Mouse (Mus musculus) midbrain, embryonic 15.5 days (tissue): Measurements from ENCODE around the gene Nemp2. TPM values are rescaled to one million over a fixed set of nuclear protein-coding genes. Genes with fewer than 3 reads are reported as not detected.

Experiments
- ATAC-seq: fragments of 200-750 bp; cut with Nextera tagmentation; replicated peaks from 2 replicates; pipeline ENCODE4 v1.8.0; 2017; ENCODE audit warnings: moderate TSS enrichment
- H3K27ac ChIP-seq: fragments of 300-500 bp; sonication (generic); 2 replicates; pipeline ENCODE4 v1.5.1; 2015; ENCODE audit warnings: mild to moderate bottlenecking, inconsistent platforms
- H3K27me3 ChIP-seq: fragments of 300-500 bp; sonication (generic); replicated peaks from 2 replicates; pipeline ENCODE4 v1.6.1; 2015; ENCODE audit warnings: inconsistent platforms
- H3K36me3 ChIP-seq: fragments of 300-500 bp; sonication (generic); replicated peaks from 2 replicates; pipeline ENCODE4 v1.6.1; 2015; ENCODE audit warnings: inconsistent platforms
- H3K4me1 ChIP-seq: fragments of 300-500 bp; sonication (generic); 2 replicates; pipeline ENCODE4 v1.6.1; 2015; ENCODE audit warnings: inconsistent platforms
- H3K4me2 ChIP-seq: fragments of 300-500 bp; sonication (generic); 2 replicates; pipeline ENCODE4 v1.6.1; 2015; ENCODE audit warnings: inconsistent platforms, mild to moderate bottlenecking, moderate library complexity
- H3K4me3 ChIP-seq: fragments of 300-500 bp; sonication (generic); 2 replicates; pipeline ENCODE4 v1.5.1; 2015; ENCODE audit warnings: mild to moderate bottlenecking, inconsistent platforms
- H3K9ac ChIP-seq: fragments of 300-500 bp; sonication (generic); 2 replicates; pipeline ENCODE4 v1.6.1; 2015; ENCODE audit warnings: mild to moderate bottlenecking, inconsistent platforms
- H3K9me3 ChIP-seq: fragments of 300-500 bp; sonication (generic); 2 replicates; pipeline ENCODE4 v1.6.1; 2016; ENCODE audit warnings: inconsistent platforms
- WGBS: fragments of 180-500 bp; shearing (Covaris S2); methylation state at CpG from one replicate; pipeline ENCODE4 v1.1.7; 2015; ENCODE audit warnings: mixed read lengths; 5-methylcytosine and 5-hydroxymethylcytosine counted together
- polyA plus RNA-seq: library from polyadenylated mRNA; unstranded; fragments of >200 nt; fragmentation: Nextera tagmentation; extraction: Ambion mirVana; gene quantifications from 2 replicates; pipeline ENCODE4 v1.2.1, GENCODE M21; 2015

The Nemp2 gene
- polyA plus RNA-seq, 1 experiment from 2014 or later: 5.3 TPM

DNA sequence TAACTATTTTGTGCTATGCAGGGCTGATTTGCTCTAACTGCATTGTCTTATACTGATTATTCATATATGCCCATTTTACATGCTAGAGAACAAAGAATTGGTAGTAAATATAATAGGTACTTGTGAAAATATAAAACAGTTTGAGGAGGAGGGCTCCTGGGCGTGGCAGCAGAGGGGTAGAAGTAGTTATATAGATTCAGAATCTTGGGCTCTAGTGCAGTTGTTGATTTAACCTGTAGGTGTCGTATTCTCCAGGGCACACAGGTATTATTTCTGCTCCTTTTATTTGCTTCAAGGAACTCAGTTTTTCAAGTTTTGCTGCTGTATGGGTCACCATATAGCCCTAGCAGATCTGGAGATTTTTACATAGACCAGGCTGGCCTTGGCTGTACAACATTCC lies 1.1 kb downstream of the Nemp2 start:
- Histone ChIP-seq H3K4me1 (peaks cover 9% of the 10 kb centered on the region), H3K4me2 (peak overlapping the region; percentile 55), H3K27me3 (no peaks in the 10 kb centered on the region), H3K9ac (peak overlapping the region; percentile 78; the same call in 1 of the 2 replicates), H3K36me3 (no peaks in the 10 kb centered on the region), H3K4me3 (peak overlapping the region; percentile 78), H3K27ac (peak overlapping the region; percentile 90; the same call in 1 of the 2 replicates), H3K9me3 (no peaks in the 10 kb centered on the region)
- peak; percentile 5; the same call in 1 of the 2 replicates for ATAC-seq
- 66% methylated on average over 2 of the region's 2 CpGs for WGBS

DNA sequence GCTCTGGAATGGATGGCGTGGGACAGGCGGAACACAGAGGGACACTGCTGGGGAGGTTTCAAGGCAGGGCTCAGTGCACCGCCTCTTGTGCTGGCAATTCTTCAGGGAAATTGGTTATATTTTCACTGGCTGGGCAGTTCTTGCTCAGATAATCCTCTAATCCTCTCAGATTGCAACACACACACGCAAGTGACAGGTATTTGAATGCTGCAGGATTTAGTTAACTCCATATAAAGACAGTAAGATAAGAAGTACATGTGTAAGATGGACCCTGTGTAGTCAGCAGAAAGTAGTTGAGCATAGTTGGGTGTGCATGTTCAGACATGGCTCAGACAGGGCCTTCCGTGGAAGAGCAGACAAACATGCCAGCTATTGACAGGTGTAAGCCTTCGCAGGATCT lies 3.7 kb downstream of the Nemp2 start:
- Histone ChIP-seq H3K4me1 (peaks cover 9% of the 10 kb centered on the region), H3K9me3 (no peaks in the 10 kb centered on the region), H3K36me3 (peaks cover 3% of the 10 kb centered on the region; the same call in 1 of the 2 replicates), H3K27ac (no peak overlapping the region), H3K4me2 (no peak overlapping the region), H3K4me3 (no peak overlapping the region), H3K9ac (no peak overlapping the region), H3K27me3 (no peaks in the 10 kb centered on the region)
- 84% methylated on average over 6 of the region's 6 CpGs for WGBS
- ATAC-seq: no peak

DNA sequence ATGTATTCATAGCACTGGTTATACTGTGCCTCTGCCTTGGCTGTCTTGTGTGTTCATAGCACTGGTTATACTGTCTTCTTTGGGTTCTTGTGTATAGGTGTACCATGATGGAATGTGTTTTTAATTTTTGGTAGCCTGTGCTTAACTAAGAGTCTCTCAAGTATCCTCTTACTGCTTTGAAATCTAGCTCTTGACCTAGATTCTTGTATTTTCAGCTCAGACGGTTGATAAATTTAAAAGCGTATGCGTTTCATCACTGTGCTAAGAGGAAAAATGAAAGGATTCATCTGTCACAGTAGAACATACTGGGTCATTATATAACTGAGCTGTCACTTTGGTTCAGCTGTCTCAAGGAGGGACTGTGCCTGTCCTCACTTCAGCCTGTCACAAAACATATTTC lies 5.4 kb downstream of the Nemp2 start:
- Histone ChIP-seq H3K9ac (no peak overlapping the region), H3K27me3 (no peaks in the 10 kb centered on the region), H3K4me2 (no peak overlapping the region), H3K4me1 (peaks cover 9% of the 10 kb centered on the region), H3K9me3 (no peaks in the 10 kb centered on the region), H3K4me3 (no peak overlapping the region), H3K27ac (no peak overlapping the region), H3K36me3 (peaks cover 9% of the 10 kb centered on the region)
- ATAC-seq: no peak
- 98% methylated on average over 3 of the region's 3 CpGs for WGBS

DNA sequence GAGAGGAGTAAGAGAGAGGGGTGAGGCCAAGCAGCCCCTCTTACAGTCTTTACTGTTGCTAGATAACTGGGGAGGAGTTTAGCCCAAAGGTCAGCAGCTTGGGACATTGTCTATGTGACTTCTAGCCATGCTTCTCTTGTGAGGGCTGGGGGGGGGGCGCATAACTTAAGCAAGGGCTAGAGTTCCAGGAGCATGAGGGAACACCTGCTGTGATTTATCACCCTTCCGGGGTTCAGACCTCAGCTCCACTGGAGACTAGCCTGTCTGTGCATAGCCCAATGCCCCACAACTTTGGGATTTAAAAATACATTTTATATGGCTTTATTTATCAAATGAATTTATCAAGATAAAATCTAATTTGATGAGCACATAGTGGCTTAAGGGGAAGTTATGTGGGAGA lies 7.6 kb downstream of the Nemp2 start:
- no peaks in the 10 kb centered on the region for H3K4me1 ChIP-seq
- no peak for ATAC-seq
- no peak overlapping the region for H3K4me2 ChIP-seq
- 90% methylated on average over 2 of the region's 2 CpGs for whole genome bisulfite sequencing
- H3K9me3 ChIP-seq: no peaks in the 10 kb centered on the region
- H3K4me3 ChIP-seq: no peak overlapping the region
- no peak overlapping the region for H3K27ac ChIP-seq
- H3K9ac ChIP-seq: no peak overlapping the region
- H3K36me3 ChIP-seq: peaks cover 9% of the 10 kb centered on the region
- no peaks in the 10 kb centered on the region for H3K27me3 ChIP-seq

DNA sequence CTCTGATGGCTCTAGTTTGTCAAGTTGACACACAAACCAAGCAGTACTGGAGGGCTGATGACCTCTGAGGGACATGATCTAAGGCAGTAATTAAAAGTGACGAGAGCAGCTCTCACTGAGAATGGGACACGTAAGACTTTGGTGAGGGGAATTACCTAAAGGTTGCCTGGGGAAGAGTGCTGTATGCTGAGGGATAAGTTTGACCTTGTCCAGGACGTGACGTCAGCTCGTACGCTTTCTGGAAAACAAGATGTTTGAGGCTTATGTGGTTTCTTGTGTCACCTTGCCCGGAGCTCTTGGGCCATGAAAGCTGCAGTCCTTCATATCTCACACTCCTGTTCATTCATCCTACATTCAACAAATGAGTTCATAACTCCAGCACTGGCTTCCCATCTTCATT lies 8.6 kb downstream of the Nemp2 start:
- Histone ChIP-seq H3K4me1 (no peaks in the 10 kb centered on the region), H3K27me3 (no peaks in the 10 kb centered on the region), H3K4me3 (no peak overlapping the region), H3K27ac (no peak overlapping the region), H3K9ac (no peak overlapping the region), H3K9me3 (no peaks in the 10 kb centered on the region), H3K36me3 (peaks cover 9% of the 10 kb centered on the region), H3K4me2 (no peak overlapping the region)
- 97% methylated on average over 7 of the region's 7 CpGs for WGBS
- no peak for ATAC-seq

DNA sequence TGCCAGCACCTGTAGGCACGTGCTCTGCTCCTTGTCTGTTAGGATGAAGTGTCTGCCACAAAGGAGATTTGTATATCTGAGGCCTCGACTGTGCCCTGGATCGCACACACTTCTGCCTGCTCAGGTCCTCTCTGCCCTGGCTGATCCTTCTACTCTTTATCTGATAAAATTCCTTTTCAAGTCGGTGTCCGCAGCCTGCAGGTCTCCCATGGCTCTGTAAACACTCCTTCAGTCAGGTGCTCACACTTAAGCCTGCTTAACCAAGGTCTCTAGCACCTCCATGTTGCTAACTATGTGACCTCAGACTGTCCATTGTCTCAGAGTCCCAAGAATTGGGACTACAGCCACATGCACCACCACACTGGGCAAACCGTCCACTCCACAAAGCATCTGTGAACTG lies 9.8 kb downstream of the Nemp2 start:
- Histone ChIP-seq H3K9me3 (no peaks in the 10 kb centered on the region), H3K4me1 (no peaks in the 10 kb centered on the region), H3K36me3 (peaks cover 9% of the 10 kb centered on the region), H3K4me3 (no peak overlapping the region), H3K27ac (no peak overlapping the region), H3K9ac (no peak overlapping the region), H3K4me2 (no peak overlapping the region), H3K27me3 (no peaks in the 10 kb centered on the region)
- no peak for ATAC-seq
- 89% methylated on average over 6 of the region's 6 CpGs for WGBS

DNA sequence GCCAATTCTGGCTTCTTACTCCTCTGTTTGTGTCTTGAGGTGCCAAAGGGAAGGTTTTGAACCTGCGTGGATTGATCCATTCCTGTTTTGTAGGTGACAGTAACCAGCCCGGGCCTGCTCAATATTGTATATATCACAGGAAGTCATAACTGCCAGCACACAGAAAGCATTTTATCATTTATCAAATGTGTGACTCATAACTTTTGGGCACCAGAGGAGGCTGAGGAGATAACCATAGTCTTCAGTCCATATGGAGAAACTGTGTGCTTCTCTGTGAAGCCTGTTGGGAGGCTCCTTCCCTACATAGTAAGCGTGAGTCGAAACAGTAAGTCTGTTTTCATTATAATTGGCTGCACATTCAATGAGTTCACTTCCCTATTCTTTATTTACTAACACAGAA lies 10.2 kb downstream of the Nemp2 start:
- WGBS: 96% methylated on average over 4 of the region's 4 CpGs
- no peak overlapping the region for H3K4me3 ChIP-seq
- H3K27ac ChIP-seq: no peak overlapping the region
- H3K4me2 ChIP-seq: no peak overlapping the region
- no peak overlapping the region for H3K9ac ChIP-seq
- ATAC-seq: no peak
- H3K4me1 ChIP-seq: no peaks in the 10 kb centered on the region
- no peaks in the 10 kb centered on the region for H3K9me3 ChIP-seq
- peaks cover 9% of the 10 kb centered on the region for H3K36me3 ChIP-seq
- H3K27me3 ChIP-seq: no peaks in the 10 kb centered on the region

DNA sequence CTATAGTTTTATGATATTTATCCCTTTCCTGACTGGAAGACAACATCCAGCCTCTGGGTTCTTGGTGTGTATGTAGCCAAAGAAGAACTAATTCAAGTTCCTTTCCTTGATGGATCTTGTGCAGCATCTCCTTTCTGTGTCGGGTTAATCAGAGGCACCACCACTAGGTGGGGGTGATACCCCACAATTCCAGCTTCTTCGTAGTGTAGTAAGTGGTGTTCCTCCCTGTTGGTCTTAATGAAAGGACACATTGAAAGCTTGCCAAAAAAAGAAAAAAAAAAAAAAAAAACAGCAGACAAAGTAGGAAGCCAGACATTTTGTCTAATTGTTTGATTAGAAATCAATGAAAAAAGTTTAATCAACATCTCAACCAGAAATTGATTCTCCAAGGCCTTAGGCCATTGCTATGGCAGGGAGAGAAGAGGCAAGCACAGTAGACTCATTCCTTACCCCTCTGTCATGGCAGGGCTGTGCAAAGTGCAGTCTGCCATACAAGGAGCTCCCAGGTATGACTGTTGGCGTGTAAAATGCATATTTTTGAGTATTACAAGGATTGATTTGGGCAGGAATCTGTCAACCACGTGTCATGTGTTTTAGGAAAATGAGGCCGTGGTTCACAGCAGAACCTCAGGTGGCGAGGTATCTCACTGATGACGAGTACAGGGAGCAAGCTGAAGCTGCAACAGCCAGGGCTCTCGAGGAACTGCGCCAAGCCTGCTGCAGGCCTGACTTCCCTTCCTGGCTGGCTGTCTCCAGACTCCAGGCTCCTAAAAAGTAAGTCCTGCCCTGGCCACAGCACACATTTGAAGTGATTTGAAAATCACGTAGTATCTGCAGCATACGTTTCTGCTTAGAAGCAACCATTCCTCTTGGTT lies 17.9 kb downstream of the Nemp2 start:
- no peaks in the 10 kb centered on the region for H3K27me3 ChIP-seq
- H3K4me2 ChIP-seq: no peak overlapping the region
- H3K36me3 ChIP-seq: 0 out of 2 replicates have a peak, but pooled peaks cover 7% of the 10 kb centered on the region
- no peaks in the 10 kb centered on the region for H3K9me3 ChIP-seq
- no peak overlapping the region for H3K9ac ChIP-seq
- no peaks in the 10 kb centered on the region for H3K4me1 ChIP-seq
- peak; percentile 91 for ATAC-seq
- no peak overlapping the region for H3K4me3 ChIP-seq
- H3K27ac ChIP-seq: no peak overlapping the region
- 81% methylated on average over 11 of the region's 11 CpGs for WGBS

DNA sequence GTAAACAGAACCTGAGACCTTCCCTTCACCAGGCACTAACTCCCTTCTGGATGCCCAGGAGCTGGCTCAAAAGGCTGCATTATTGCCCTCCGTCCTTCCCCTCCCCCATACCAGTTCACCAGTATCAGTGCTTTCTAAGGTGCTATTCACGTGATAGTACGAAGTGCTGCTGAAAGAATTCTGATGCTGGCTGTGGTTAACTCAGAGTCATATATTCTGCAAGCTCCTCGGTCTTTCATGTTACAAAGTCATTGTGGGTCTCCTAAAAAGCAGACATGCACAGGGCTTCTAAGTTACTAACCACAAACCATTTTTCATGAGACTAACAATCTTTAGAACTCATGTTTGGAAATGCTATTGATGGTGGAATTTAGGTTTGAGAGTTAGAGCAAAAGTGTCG lies 19.6 kb downstream of the Nemp2 start:
- Histone ChIP-seq H3K9me3 (no peaks in the 10 kb centered on the region), H3K27me3 (no peaks in the 10 kb centered on the region), H3K9ac (no peak overlapping the region), H3K4me3 (no peak overlapping the region), H3K27ac (no peak overlapping the region), H3K4me1 (no peaks in the 10 kb centered on the region), H3K36me3 (0 out of 2 replicates have a peak, but pooled peaks cover 7% of the 10 kb centered on the region), H3K4me2 (no peak overlapping the region)
- ATAC-seq: no peak
- 89% methylated on average over 5 of the region's 5 CpGs for WGBS

DNA sequence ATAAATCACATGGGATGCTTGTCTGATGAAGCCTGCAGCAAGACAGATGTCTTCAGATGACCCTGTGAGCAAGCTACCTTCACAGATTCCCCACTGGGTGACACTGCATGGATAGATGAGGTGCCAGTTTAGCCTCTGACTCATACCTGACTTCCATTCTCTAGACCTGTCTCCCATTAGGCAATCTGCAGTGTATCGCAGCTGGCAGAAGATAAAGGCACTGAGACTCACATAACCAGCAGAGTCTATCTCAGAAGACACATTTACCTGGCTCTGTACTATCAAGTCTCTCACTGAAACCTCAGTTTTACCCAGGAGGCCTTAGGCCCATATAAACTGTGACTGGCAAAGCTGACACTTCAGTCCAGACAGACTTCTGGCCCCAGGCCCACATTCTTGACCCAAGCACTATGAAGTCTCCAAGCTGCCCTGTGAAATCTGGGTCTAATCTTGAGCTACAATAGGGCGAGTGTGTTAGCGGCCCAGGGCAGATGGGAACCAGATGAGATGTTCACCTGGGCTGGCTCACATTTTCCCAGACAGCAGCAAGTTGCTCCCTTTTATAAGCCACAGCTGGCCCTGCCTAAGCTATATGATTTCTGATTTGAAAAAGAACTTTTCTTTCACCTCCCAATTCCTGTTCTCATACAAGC lies 22.2 kb downstream of the Nemp2 start:
- ATAC-seq: no peak
- no peak overlapping the region for H3K27ac ChIP-seq
- no peaks in the 10 kb centered on the region for H3K36me3 ChIP-seq
- H3K4me3 ChIP-seq: no peak overlapping the region
- no peak overlapping the region for H3K4me2 ChIP-seq
- no peaks in the 10 kb centered on the region for H3K9me3 ChIP-seq
- 84% methylated on average over 3 of the region's 3 CpGs for WGBS
- no peaks in the 10 kb centered on the region for H3K4me1 ChIP-seq
- H3K9ac ChIP-seq: no peak overlapping the region
- no peaks in the 10 kb centered on the region for H3K27me3 ChIP-seq

DNA sequence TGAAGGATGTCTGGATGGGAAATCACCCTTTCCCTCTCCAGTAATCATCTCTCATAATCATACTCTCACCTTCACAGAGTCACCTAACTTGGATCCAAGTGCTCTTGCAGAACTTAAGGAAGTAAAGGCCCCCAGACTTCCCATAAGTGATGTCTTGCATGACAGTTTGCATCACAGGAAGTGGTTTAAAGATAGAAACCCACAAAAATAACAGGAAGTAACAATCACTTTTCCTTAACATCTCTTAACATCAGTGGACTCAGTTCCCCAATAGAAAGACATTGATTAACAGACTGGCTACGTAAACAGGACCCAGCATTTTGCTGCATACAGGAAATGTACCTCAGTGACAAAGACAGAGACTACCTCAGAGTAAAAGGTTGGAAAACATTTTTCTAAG lies 22.9 kb downstream of the Nemp2 start:
- Histone ChIP-seq H3K9ac (no peak overlapping the region), H3K27me3 (no peaks in the 10 kb centered on the region), H3K36me3 (0 out of 2 replicates have a peak, but pooled peaks cover 3% of the 10 kb centered on the region), H3K4me1 (no peaks in the 10 kb centered on the region), H3K4me2 (no peak overlapping the region), H3K4me3 (no peak overlapping the region), H3K9me3 (no peaks in the 10 kb centered on the region), H3K27ac (no peak overlapping the region)
- 91% methylated on average over 1 of the region's 1 CpGs for WGBS
- no peak for ATAC-seq

DNA sequence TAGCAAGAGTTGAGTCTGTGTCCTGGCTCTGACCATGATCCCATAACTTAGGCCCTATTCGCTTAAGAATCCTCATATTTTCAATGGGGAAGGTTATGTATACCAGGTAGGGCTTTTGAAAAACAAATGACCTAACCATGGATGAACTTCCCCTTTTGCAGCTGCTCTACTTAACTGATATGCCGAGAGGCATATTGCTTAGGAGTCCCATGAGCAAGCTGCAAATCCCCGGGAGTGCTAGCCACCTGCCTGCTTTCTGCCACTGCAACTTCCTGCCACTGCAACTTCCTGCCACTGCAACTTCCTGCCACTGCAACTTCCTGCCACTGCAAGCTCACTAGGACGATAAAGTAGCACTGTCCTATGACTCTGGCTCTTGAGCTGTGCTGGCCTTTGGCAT lies 24.6 kb downstream of the Nemp2 start:
- Histone ChIP-seq H3K36me3 (0 out of 2 replicates have a peak, but pooled peaks cover 3% of the 10 kb centered on the region), H3K27ac (no peak overlapping the region), H3K4me2 (no peak overlapping the region), H3K4me3 (no peak overlapping the region), H3K4me1 (no peaks in the 10 kb centered on the region), H3K9me3 (no peaks in the 10 kb centered on the region), H3K27me3 (no peaks in the 10 kb centered on the region), H3K9ac (no peak overlapping the region)
- ATAC-seq: no peak
- 83% methylated on average over 4 of the region's 4 CpGs for WGBS
